ENCODE assay signal across 24 mouse cellular contexts in the genomic region with DNA sequence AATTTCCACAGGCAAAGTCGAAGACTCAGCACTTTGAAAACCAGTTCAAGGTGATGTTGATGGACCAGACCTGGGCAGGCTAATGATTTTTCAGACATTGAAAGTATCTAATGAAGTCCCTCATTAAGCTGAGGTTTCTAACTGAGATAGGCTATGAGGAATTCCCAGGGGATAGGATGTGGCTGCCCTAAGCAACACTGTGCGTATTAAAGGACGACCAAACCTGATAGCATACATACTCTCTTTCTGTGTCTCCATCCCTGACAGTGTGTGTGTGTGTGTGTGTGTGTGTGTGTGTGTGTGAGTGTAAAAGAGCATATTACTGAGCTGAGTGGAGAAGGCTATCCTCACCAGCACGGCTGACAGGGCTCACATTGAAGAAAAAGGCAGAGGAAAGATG.
A peak's percentile ranks its signal among the peaks of the same experiment; 100 is the strongest.
DNase-seq lines count a peak whose midpoint lies in the region; ATAC-seq and TF ChIP-seq lines count a peak whose summit lies in the region.
"Had no signal": no experiment of that assay in that cellular context is flagged by ENCODE, and none has a peak within 500 bp of the region (broad histone marks: within the 10 kb centered on the region; RNA-seq: fewer than 3 reads in every experiment).

No protein-coding gene starts in this region.

- H3K36me3 ChIP-seq in hindbrain, embryonic 16.5 days (ENCODE audit: control insufficient read depth, insufficient read depth, low read length) = no peaks in the 10 kb centered on the region
- no peaks in the 10 kb centered on the region for H3K36me3 ChIP-seq in hindbrain, embryonic 10.5 days
- H3K36me3 ChIP-seq in midbrain, embryonic 15.5 days (replicated peaks) = no peaks in the 10 kb centered on the region
- no peaks in the 10 kb centered on the region for H3K36me3 ChIP-seq in midbrain, embryonic 14.5 days (ENCODE audit: control insufficient read depth, insufficient read depth, low read length)
- no peaks in the 10 kb centered on the region for H3K36me3 ChIP-seq in midbrain, postnatal 0 days (ENCODE audit: insufficient read depth, low read length)
- H3K36me3 ChIP-seq: embryonic facial prominence, embryonic 10.5 days; embryonic facial prominence, embryonic 12.5 days; G1E had no signal

- H3K9ac ChIP-seq in hindbrain, embryonic 16.5 days (ENCODE audit: low read depth, low read length) = no peak overlapping the region
- no peak overlapping the region for H3K9ac ChIP-seq in midbrain, embryonic 15.5 days
- no peak overlapping the region for H3K9ac ChIP-seq in midbrain, embryonic 14.5 days (replicated peaks; ENCODE audit: low read length)
- no peak overlapping the region for H3K9ac ChIP-seq in midbrain, postnatal 0 days (replicated peaks; ENCODE audit: low read length, poor library complexity, severe bottlenecking)
- H3K9ac ChIP-seq: embryonic facial prominence, embryonic 12.5 days; forebrain, embryonic 13.5 days had no signal

- no peak overlapping the region for H3K27ac ChIP-seq in hindbrain, embryonic 16.5 days (ENCODE audit: low read depth, low read length)
- H3K27ac ChIP-seq in hindbrain, embryonic 10.5 days = no peak overlapping the region
- H3K27ac ChIP-seq in midbrain, embryonic 15.5 days = no peak overlapping the region
- no peak overlapping the region for H3K27ac ChIP-seq in midbrain, embryonic 14.5 days (replicated peaks; ENCODE audit: low read depth, low read length)
- no peak overlapping the region for H3K27ac ChIP-seq in midbrain, postnatal 0 days (ENCODE audit: low read depth, low read length)
- H3K27ac ChIP-seq: embryonic facial prominence, embryonic 10.5 days; embryonic facial prominence, embryonic 12.5 days; forebrain, embryonic 13.5 days had no signal

- peak; percentile 61 for ATAC-seq in hindbrain, embryonic 16.5 days
- peak; percentile 70 for ATAC-seq in midbrain, embryonic 15.5 days (replicated peaks)
- no peak for ATAC-seq in midbrain, embryonic 14.5 days (ENCODE audit: low FRiP score, low TSS enrichment)
- 0 out of 2 replicates have a peak, but pooled peaks have one; percentile 31 for ATAC-seq in midbrain, postnatal 0 days (ENCODE audit: low FRiP score)
- ATAC-seq: activated CD4-positive, CD25-positive, alpha-beta regulatory T cell, adult 4 months; CD4-positive, CD25-positive, alpha-beta regulatory T cell, adult 4 months; forebrain, embryonic 13.5 days; Patski had no signal

- H3K4me2 ChIP-seq in hindbrain, embryonic 16.5 days (ENCODE audit: low read length) = no peak overlapping the region
- H3K4me2 ChIP-seq in midbrain, embryonic 15.5 days = no peak overlapping the region
- H3K4me2 ChIP-seq in midbrain, embryonic 14.5 days (ENCODE audit: low read length) = no peak overlapping the region
- H3K4me2 ChIP-seq in midbrain, postnatal 0 days (ENCODE audit: low read depth, low read length, poor library complexity, severe bottlenecking) = no peak overlapping the region
- H3K4me2 ChIP-seq: embryonic facial prominence, embryonic 12.5 days; forebrain, embryonic 13.5 days had no signal

- 83% methylated on average over 4 of the region's 4 CpGs for WGBS in hindbrain, embryonic 16.5 days
- WGBS in hindbrain, embryonic 10.5 days = 93% methylated on average over 4 of the region's 4 CpGs
- WGBS in midbrain, embryonic 15.5 days = 69% methylated on average over 4 of the region's 4 CpGs
- 78% methylated on average over 4 of the region's 4 CpGs for WGBS in midbrain, embryonic 14.5 days
- 73% methylated on average over 4 of the region's 4 CpGs for WGBS in midbrain, postnatal 0 days

- H3K9me3 ChIP-seq in hindbrain, embryonic 16.5 days (ENCODE audit: control insufficient read depth, low read length) = no peaks in the 10 kb centered on the region
- H3K9me3 ChIP-seq in hindbrain, embryonic 10.5 days = no peaks in the 10 kb centered on the region
- no peaks in the 10 kb centered on the region for H3K9me3 ChIP-seq in midbrain, embryonic 15.5 days
- no peaks in the 10 kb centered on the region for H3K9me3 ChIP-seq in midbrain, embryonic 14.5 days (ENCODE audit: control insufficient read depth, low read length)
- no peaks in the 10 kb centered on the region for H3K9me3 ChIP-seq in midbrain, postnatal 0 days (ENCODE audit: low read length)
- H3K9me3 ChIP-seq: embryonic facial prominence, embryonic 10.5 days; embryonic facial prominence, embryonic 12.5 days; forebrain, embryonic 13.5 days had no signal

- DNase-seq in heart, adult 11 months = peak; percentile 45
- no peak for DNase-seq in heart, postnatal 4 days
- DNase-seq in hindbrain, embryonic 10.5 days (ENCODE audit: low spot score) = no peak
- DNase-seq in midbrain, embryonic 14.5 days = no peak
- DNase-seq in midbrain, postnatal 0 days (ENCODE audit: low spot score) = no peak
- DNase-seq: adrenal gland, adult 8-10 months; adrenal gland, postnatal 14 days; adrenal gland, postnatal 36 days; B cell, adult 2 months; cerebellum, adult 11-12 months; cerebellum, adult 2 months; cerebellum, adult 9-10 months; cerebellum, postnatal 10 days; cerebellum, postnatal 25 days had no signal

- no peaks in the 10 kb centered on the region for H3K27me3 ChIP-seq in hindbrain, embryonic 16.5 days (replicated peaks; ENCODE audit: control insufficient read depth, insufficient read depth, low read length)
- H3K27me3 ChIP-seq in hindbrain, embryonic 10.5 days (ENCODE audit: insufficient read depth, poor library complexity, severe bottlenecking) = no peaks in the 10 kb centered on the region
- H3K27me3 ChIP-seq in midbrain, embryonic 15.5 days (replicated peaks) = no peaks in the 10 kb centered on the region
- H3K27me3 ChIP-seq in midbrain, embryonic 14.5 days (ENCODE audit: control insufficient read depth, insufficient read depth, low read length) = no peaks in the 10 kb centered on the region
- H3K27me3 ChIP-seq in midbrain, postnatal 0 days (ENCODE audit: insufficient read depth, low read length) = no peaks in the 10 kb centered on the region
- H3K27me3 ChIP-seq: CH12.LX; embryonic facial prominence, embryonic 12.5 days; forebrain, embryonic 13.5 days; Patski had no signal

- no peak overlapping the region for H3K4me3 ChIP-seq in hindbrain, embryonic 16.5 days (ENCODE audit: low read length)
- H3K4me3 ChIP-seq in hindbrain, embryonic 10.5 days = no peak overlapping the region
- H3K4me3 ChIP-seq in midbrain, embryonic 15.5 days = no peak overlapping the region
- no peak overlapping the region for H3K4me3 ChIP-seq in midbrain, embryonic 14.5 days (replicated peaks; ENCODE audit: low read depth, low read length)
- H3K4me3 ChIP-seq in midbrain, postnatal 0 days (ENCODE audit: low read depth, low read length) = no peak overlapping the region
- H3K4me3 ChIP-seq: embryonic facial prominence, embryonic 10.5 days; embryonic facial prominence, embryonic 12.5 days; forebrain, embryonic 13.5 days had no signal

- H3K4me1 ChIP-seq in hindbrain, embryonic 16.5 days (ENCODE audit: control insufficient read depth, insufficient read depth, low read depth, low read length) = no peaks in the 10 kb centered on the region
- no peaks in the 10 kb centered on the region for H3K4me1 ChIP-seq in hindbrain, embryonic 10.5 days (replicated peaks)
- peaks cover 5% of the 10 kb centered on the region; the same call in 1 of the 2 replicates for H3K4me1 ChIP-seq in midbrain, embryonic 15.5 days
- H3K4me1 ChIP-seq in midbrain, embryonic 14.5 days (ENCODE audit: control insufficient read depth, insufficient read depth, low read length) = no peaks in the 10 kb centered on the region
- no peaks in the 10 kb centered on the region for H3K4me1 ChIP-seq in midbrain, postnatal 0 days (ENCODE audit: insufficient read depth, low read length)
- H3K4me1 ChIP-seq: embryonic facial prominence, embryonic 10.5 days; embryonic facial prominence, embryonic 12.5 days; forebrain, embryonic 13.5 days had no signal

- TF ChIP-seq CTCF in midbrain, postnatal 0 days (IDR thresholded peaks at IDR 0.05) = no peak
